Mouse (Mus musculus): Measurements from ENCODE around the gene Kcnh5. TPM values are rescaled to one million over a fixed set of nuclear protein-coding genes. Genes with fewer than 3 reads are reported as not detected.

The Kcnh5 gene
- polyA plus RNA-seq, 1 experiment: not detected

DNA sequence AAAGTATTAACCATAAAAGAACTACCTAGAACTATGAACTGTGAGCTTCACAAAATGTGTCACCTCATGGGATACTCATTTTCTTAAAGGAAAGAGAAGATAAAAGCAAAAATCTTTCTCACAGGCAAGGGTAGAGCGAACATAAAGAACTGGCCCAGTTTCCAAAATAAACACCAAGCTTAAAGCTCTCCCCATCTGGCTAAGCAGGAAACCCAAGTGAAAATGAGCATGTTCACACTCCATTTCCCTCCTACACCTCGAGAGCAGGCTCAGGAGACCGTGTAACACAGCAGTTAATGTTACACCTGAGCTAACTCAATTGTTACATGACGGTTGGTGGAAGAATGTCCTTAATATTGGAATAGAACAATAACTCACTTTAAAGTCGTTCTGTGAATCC is 100.0 kb downstream of the Kcnh5 start:
- Histone ChIP-seq H3K4me1 (ENCODE audit: control insufficient read depth, insufficient read depth, low read length) (no peaks in the 10 kb centered on the region), H3K27ac (ENCODE audit: insufficient read depth, low read length) (no peak overlapping the region), H3K27me3 (ENCODE audit: control insufficient read depth, insufficient read depth, low read length, poor library complexity, severe bottlenecking) (no peaks in the 10 kb centered on the region), H3K9ac (ENCODE audit: low read depth, poor library complexity, severe bottlenecking) (no peak overlapping the region), H3K9me3 (replicated peaks; ENCODE audit: control insufficient read depth, insufficient read depth, low read length, poor library complexity, severe bottlenecking) (no peaks in the 10 kb centered on the region), H3K4me3 (ENCODE audit: low read depth, low read length) (no peak overlapping the region), H3K36me3 (ENCODE audit: control insufficient read depth, insufficient read depth, low read length, poor library complexity, severe bottlenecking) (no peaks in the 10 kb centered on the region)
- TF ChIP-seq POLR2A (IDR thresholded peaks at IDR 0.05; ENCODE audit: insufficient read depth, low read length) (no peak), CTCF (IDR thresholded peaks at IDR 0.05; ENCODE audit: low read depth, low read length) (no peak), EP300 (IDR thresholded peaks at IDR 0.05; ENCODE audit: insufficient read depth, low read depth, low read length) (no peak)

DNA sequence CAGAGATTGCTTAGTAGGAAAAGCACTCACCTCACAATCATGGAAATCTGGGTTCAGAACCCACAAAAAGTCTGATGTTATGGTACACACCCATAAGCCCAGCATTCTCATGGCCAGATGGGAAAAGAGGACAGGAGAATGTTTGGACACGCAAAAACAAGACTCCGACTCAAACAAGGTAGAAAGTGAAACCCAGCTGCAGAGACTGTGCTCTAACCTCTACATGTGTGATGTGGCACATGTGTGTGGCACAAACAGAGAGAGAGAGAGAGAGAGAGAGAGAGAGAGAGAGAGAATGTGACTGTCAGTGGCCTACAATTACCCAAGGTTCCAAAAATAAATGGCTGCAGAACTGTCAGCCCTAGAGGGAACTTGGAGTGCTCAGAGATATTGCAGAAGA is 106.1 kb downstream of the Kcnh5 start:
- H3K27me3 ChIP-seq (ENCODE audit: control insufficient read depth, insufficient read depth, low read length, poor library complexity, severe bottlenecking): no peaks in the 10 kb centered on the region
- H3K9ac ChIP-seq (ENCODE audit: low read depth, poor library complexity, severe bottlenecking): no peak overlapping the region
- H3K36me3 ChIP-seq (ENCODE audit: control insufficient read depth, insufficient read depth, low read length, poor library complexity, severe bottlenecking): no peaks in the 10 kb centered on the region
- TF ChIP-seq CTCF (IDR thresholded peaks at IDR 0.05; ENCODE audit: low read depth, low read length) (no peak), POLR2A (IDR thresholded peaks at IDR 0.05; ENCODE audit: insufficient read depth, low read length) (no peak), EP300 (IDR thresholded peaks at IDR 0.05; ENCODE audit: insufficient read depth, low read depth, low read length) (no peak)
- H3K4me1 ChIP-seq (ENCODE audit: control insufficient read depth, insufficient read depth, low read length): no peaks in the 10 kb centered on the region
- H3K27ac ChIP-seq (ENCODE audit: insufficient read depth, low read length): no peak overlapping the region
- H3K9me3 ChIP-seq (replicated peaks; ENCODE audit: control insufficient read depth, insufficient read depth, low read length, poor library complexity, severe bottlenecking): no peaks in the 10 kb centered on the region
- no peak overlapping the region for H3K4me3 ChIP-seq (ENCODE audit: low read depth, low read length)

DNA sequence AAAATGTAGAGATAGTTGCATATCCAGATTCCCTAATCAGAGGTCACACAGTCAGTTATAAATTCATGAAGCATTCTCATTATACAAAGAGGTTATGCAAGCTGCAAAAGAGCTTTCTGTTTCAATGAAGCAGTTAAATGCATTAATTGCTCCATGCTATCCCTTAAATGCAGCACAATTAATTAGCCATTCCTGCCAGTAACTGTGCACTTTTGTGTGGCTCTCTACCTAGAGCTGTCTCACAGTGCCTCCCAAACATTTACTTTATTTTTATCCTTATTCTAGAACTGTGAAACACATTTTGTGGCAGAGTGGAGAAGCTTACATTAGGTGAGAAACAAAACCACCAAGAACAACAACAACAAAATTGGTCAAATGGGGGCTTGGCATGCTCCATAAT is 114.6 kb downstream of the Kcnh5 start:
- Histone ChIP-seq H3K4me3 (ENCODE audit: low read depth, low read length) (no peak overlapping the region), H3K9me3 (replicated peaks; ENCODE audit: control insufficient read depth, insufficient read depth, low read length, poor library complexity, severe bottlenecking) (no peaks in the 10 kb centered on the region), H3K27ac (ENCODE audit: insufficient read depth, low read length) (no peak overlapping the region), H3K27me3 (ENCODE audit: control insufficient read depth, insufficient read depth, low read length, poor library complexity, severe bottlenecking) (no peaks in the 10 kb centered on the region), H3K9ac (ENCODE audit: low read depth, poor library complexity, severe bottlenecking) (no peak overlapping the region), H3K4me1 (ENCODE audit: control insufficient read depth, insufficient read depth, low read length) (no peaks in the 10 kb centered on the region), H3K36me3 (ENCODE audit: control insufficient read depth, insufficient read depth, low read length, poor library complexity, severe bottlenecking) (no peaks in the 10 kb centered on the region)
- no peak for TF ChIP-seq CTCF (IDR thresholded peaks at IDR 0.05; ENCODE audit: low read depth, low read length)
- no peak for TF ChIP-seq POLR2A (IDR thresholded peaks at IDR 0.05; ENCODE audit: insufficient read depth, low read length)
- no peak for TF ChIP-seq EP300 (IDR thresholded peaks at IDR 0.05; ENCODE audit: insufficient read depth, low read depth, low read length)

DNA sequence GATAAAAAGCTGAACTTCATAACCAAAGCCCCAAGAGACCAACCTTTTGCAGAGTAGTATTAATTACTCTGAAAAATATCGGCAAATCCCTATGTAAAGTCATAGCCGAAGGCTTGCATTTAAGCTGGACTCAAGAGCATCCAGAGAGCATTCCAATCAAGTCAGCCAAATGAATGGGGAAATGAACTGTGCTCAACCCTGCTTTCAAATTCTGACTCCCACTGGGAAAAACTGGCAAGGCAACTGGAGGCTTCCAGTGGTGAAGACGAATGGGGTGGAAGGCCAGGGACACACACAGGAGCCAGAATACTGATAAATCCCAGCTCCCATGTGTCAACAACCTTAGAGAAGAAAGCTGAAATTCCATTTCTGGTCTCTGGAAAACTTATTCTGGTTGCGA is 115.4 kb downstream of the Kcnh5 start:
- no peaks in the 10 kb centered on the region for H3K36me3 ChIP-seq (ENCODE audit: control insufficient read depth, insufficient read depth, low read length, poor library complexity, severe bottlenecking)
- no peak overlapping the region for H3K4me3 ChIP-seq (ENCODE audit: low read depth, low read length)
- H3K27me3 ChIP-seq (ENCODE audit: control insufficient read depth, insufficient read depth, low read length, poor library complexity, severe bottlenecking): no peaks in the 10 kb centered on the region
- no peaks in the 10 kb centered on the region for H3K4me1 ChIP-seq (ENCODE audit: control insufficient read depth, insufficient read depth, low read length)
- H3K9ac ChIP-seq (ENCODE audit: low read depth, poor library complexity, severe bottlenecking): no peak overlapping the region
- TF ChIP-seq EP300 (IDR thresholded peaks at IDR 0.05; ENCODE audit: insufficient read depth, low read depth, low read length): no peak
- TF ChIP-seq POLR2A (IDR thresholded peaks at IDR 0.05; ENCODE audit: insufficient read depth, low read length): no peak
- no peak for TF ChIP-seq CTCF (IDR thresholded peaks at IDR 0.05; ENCODE audit: low read depth, low read length)
- no peak overlapping the region for H3K27ac ChIP-seq (ENCODE audit: insufficient read depth, low read length)
- no peaks in the 10 kb centered on the region; the same call in 1 of the 2 replicates for H3K9me3 ChIP-seq (replicated peaks; ENCODE audit: control insufficient read depth, insufficient read depth, low read length, poor library complexity, severe bottlenecking)

DNA sequence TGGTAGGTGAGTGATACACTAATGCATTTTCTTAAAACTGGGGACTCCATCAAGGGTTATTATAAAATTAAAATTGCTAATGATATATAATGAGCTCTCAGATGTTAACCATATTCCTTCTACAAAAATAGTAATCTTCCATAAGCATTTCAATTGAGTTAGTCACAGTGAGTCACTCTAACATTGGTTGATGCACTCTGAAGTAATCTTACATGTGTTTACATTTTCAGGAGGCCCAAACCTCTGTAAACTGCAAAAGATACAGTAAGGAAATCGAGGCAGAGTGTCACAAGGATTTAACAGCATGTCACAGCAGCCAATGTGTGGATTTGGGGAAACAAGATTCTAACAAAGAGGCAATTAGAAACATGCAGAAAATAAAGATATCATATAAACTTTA is 123.4 kb downstream of the Kcnh5 start:
- Histone ChIP-seq H3K4me1 (ENCODE audit: control insufficient read depth, insufficient read depth, low read length) (no peaks in the 10 kb centered on the region), H3K27ac (ENCODE audit: insufficient read depth, low read length) (no peak overlapping the region)

DNA sequence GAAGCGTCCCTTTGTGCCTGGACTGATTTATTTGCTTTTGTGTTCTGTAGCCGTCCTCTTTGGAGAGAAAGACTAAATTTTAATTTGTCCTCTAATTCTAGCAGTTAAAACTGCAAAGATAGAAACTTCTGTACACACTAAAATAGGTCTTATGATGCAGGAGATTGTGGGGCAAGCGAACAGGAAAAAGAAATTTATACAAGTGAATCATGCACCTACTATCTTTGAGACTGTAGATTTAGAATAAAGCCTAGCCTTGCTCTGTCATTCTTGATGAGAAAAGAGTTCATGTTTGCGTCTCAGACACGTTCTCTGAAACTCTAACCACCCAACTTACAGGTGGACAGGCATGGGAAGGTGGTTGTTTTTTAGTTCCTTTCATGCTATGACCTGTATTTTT is 140.4 kb downstream of the Kcnh5 start:
- Histone ChIP-seq H3K27me3 (ENCODE audit: control insufficient read depth, insufficient read depth, low read length, poor library complexity, severe bottlenecking) (no peaks in the 10 kb centered on the region), H3K4me1 (ENCODE audit: control insufficient read depth, insufficient read depth, low read length) (no peaks in the 10 kb centered on the region), H3K36me3 (ENCODE audit: control insufficient read depth, insufficient read depth, low read length, poor library complexity, severe bottlenecking) (no peaks in the 10 kb centered on the region), H3K9me3 (replicated peaks; ENCODE audit: control insufficient read depth, insufficient read depth, low read length, poor library complexity, severe bottlenecking) (no peaks in the 10 kb centered on the region), H3K27ac (ENCODE audit: insufficient read depth, low read length) (no peak overlapping the region), H3K4me3 (ENCODE audit: low read depth, low read length) (no peak overlapping the region), H3K9ac (ENCODE audit: low read depth, poor library complexity, severe bottlenecking) (no peak overlapping the region)
- TF ChIP-seq CTCF (IDR thresholded peaks at IDR 0.05; ENCODE audit: low read depth, low read length): no peak
- TF ChIP-seq POLR2A (IDR thresholded peaks at IDR 0.05; ENCODE audit: insufficient read depth, low read length): no peak
- no peak for TF ChIP-seq EP300 (IDR thresholded peaks at IDR 0.05; ENCODE audit: insufficient read depth, low read depth, low read length)

More for the DNA sequence above, 123.4 kb downstream of the Kcnh5 start:
- Histone ChIP-seq H3K36me3 (ENCODE audit: control insufficient read depth, insufficient read depth, low read length, poor library complexity, severe bottlenecking) (no peaks in the 10 kb centered on the region), H3K27me3 (ENCODE audit: control insufficient read depth, insufficient read depth, low read length, poor library complexity, severe bottlenecking) (no peaks in the 10 kb centered on the region), H3K9me3 (replicated peaks; ENCODE audit: control insufficient read depth, insufficient read depth, low read length, poor library complexity, severe bottlenecking) (peaks cover 2% of the 10 kb centered on the region; the same call in 1 of the 2 replicates), H3K4me3 (ENCODE audit: low read depth, low read length) (no peak overlapping the region), H3K9ac (ENCODE audit: low read depth, poor library complexity, severe bottlenecking) (no peak overlapping the region)
- TF ChIP-seq CTCF (IDR thresholded peaks at IDR 0.05; ENCODE audit: low read depth, low read length) (no peak), POLR2A (IDR thresholded peaks at IDR 0.05; ENCODE audit: insufficient read depth, low read length) (no peak), EP300 (IDR thresholded peaks at IDR 0.05; ENCODE audit: insufficient read depth, low read depth, low read length) (no peak)

Measured in ES-Bruce4 (cell line).